Mouse (Mus musculus) embryonic stem cell, embryonic (primary cell): ENCODE results near the gene Rftn1.

Source experiments
- CTCF ChIA-PET, 4 experiments: fragments of 300-600 bp in 2 of 4; fragments of 350-600 bp in 2 of 4; sonication (Branson Sonifier 250); formaldehyde crosslinking; loops; one replicate each; lab custom pipeline; 2022; ENCODE audit warnings: inconsistent platforms in 2 of 4; lab: Charles Lee
- POLR2A ChIA-PET, 4 experiments: fragments of 300-600 bp in 2 of 4; fragments of 350-600 bp in 2 of 4; sonication (Branson Sonifier 250); formaldehyde crosslinking; loops; one replicate each; lab custom pipeline; 2022; ENCODE audit warnings: antibody characterized with exemption in 4 of 4, inconsistent platforms in 1 of 4; lab: Charles Lee

Rftn1 gene

DNA sequence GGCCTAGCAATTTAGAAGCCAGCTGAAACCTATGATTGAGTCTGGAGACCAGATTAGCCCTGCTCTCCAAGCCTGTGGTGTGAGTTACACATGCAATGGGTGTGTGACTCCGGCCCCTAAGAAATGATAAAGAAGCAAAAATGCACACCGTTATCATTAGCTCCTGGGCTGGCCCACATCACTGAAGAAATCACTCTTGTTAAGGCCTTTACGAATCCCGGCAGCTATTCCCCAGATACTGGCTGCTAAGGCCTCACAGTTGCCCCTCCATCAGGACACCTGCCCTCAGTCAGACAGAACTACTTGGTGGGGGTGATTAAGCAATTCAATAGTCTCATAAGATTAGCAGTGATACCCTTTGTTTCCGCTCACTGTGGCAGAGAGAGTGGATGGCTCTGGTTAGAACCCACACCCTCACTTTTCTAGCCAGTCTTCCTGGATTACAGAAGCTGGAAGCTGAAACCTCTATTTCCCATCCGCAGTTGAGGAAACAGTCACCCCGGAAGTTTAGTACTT, 39.2 kb downstream of the Rftn1 start:
- ChIA-PET POLR2A (interaction anchor here in 1 of 4 experiments (0.5 kb wide), 1 partner anchor 23 kb away, joined by 8 read pairs; no protein-coding TSS in a partner anchor), CTCF (interaction anchor here in 1 of 4 experiments (0.9 kb wide), 1 partner anchor 15 kb away, joined by 3 read pairs; no protein-coding TSS in a partner anchor)

DNA sequence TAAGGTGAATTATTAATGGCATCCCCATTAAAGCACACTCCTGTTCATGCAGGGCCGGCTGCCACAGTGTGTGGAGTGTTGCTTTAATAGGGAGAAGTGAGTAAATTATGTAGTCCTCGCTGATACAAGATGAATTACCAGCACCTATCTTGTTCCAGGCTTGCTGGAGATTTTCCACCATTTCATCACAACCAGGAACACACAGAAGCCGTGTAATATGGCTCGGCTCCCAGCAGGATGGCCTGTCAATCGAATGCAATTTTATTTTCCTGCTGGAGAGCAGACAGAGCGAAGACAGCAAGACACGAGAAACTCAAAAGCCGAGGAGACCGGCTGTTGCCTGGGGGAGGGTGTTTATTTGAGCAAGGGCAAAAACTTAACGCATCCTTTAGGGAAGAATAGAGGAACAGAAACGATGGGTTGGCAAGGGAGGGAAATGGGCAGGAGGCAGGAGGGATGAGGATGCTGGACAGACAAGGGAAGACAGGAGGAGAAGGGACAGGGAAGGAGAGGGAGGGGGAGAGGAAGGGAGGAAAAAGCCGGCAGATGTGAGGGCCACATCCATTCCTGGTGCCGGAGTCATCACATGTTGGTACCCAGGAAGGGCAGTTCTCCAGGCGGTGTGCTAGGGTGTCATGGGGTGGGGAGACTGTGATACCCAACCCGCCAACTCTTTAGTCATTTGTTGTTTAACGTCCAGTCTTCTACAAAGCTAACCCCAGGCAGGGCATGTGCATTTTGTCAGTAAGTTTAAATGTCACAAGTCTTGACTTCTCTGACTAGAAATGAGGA, 39.9 kb downstream of the Rftn1 start:
- ChIA-PET CTCF (no interaction called here), POLR2A (no interaction called here)

- ChIA-PET POLR2A (no interaction called here), CTCF (no interaction called here)
These were observed 40.7 kb downstream of the Rftn1 start for GRCm38 (mm10) chr17:50149690-50150210.

GRCm38 (mm10) chr17:50147831-50148587, 42.5 kb downstream of the Rftn1 start:
- CTCF ChIA-PET, result interaction anchor here in 1 of 4 experiments (0.5 kb wide), 1 partner anchor 636 kb away, joined by 3 read pairs; no protein-coding TSS in a partner anchor
- POLR2A ChIA-PET, result no interaction called here

- ChIA-PET POLR2A (no interaction called here), CTCF (no interaction called here)
These were observed 47.1 kb downstream of the Rftn1 start for GRCm38 (mm10) chr17:50143354-50143753.

- ChIA-PET POLR2A (interaction anchor here in 1 of 4 experiments (0.6 kb wide), 1 partner anchor 220 kb away, joined by 7 read pairs; no protein-coding TSS in a partner anchor), CTCF (interaction anchor here in 1 of 4 experiments (0.6 kb wide), 1 partner anchor 9 kb away, joined by 3 read pairs; no protein-coding TSS in a partner anchor)
These were observed 47.9 kb downstream of the Rftn1 start for GRCm38 (mm10) chr17:50142553-50142952.

- POLR2A ChIA-PET, result interaction anchor here in 1 of 4 experiments (0.6 kb wide), 1 partner anchor 220 kb away, joined by 7 read pairs; no protein-coding TSS in a partner anchor
- CTCF ChIA-PET, result interaction anchor here in 1 of 4 experiments (0.6 kb wide), 1 partner anchor 9 kb away, joined by 3 read pairs; no protein-coding TSS in a partner anchor
These were observed 48.3 kb downstream of the Rftn1 start for GRCm38 (mm10) chr17:50142151-50142550.

GRCm38 (mm10) chr17:50136060-50136459, 54.4 kb downstream of the Rftn1 start:
- CTCF ChIA-PET, result no interaction called here
- POLR2A ChIA-PET, result no interaction called here

- ChIA-PET CTCF (no interaction called here), POLR2A (no interaction called here)
These were observed 55.0 kb downstream of the Rftn1 start for GRCm38 (mm10) chr17:50135466-50135865.

- CTCF ChIA-PET, result no interaction called here
- POLR2A ChIA-PET, result interaction anchor here in 1 of 4 experiments (0.6 kb wide), 1 partner anchor 369 kb away, joined by 3 read pairs; no protein-coding TSS in a partner anchor
These were observed 58.8 kb downstream of the Rftn1 start for GRCm38 (mm10) chr17:50131698-50132097.

GRCm38 (mm10) chr17:50130421-50130820, 60.1 kb downstream of the Rftn1 start:
- POLR2A ChIA-PET, result no interaction called here

GRCm38 (mm10) chr17:50128392-50128791, 62.1 kb downstream of the Rftn1 start:
- POLR2A ChIA-PET, result no interaction called here

More at GRCm38 (mm10) chr17:50130421-50130820, 60.1 kb downstream of the Rftn1 start:
- CTCF ChIA-PET, result no interaction called here

GRCm38 (mm10) chr17:50127045-50127813, 63.2 kb downstream of the Rftn1 start:
- CTCF ChIA-PET, result no interaction called here
- POLR2A ChIA-PET, result no interaction called here

More at GRCm38 (mm10) chr17:50128392-50128791, 62.1 kb downstream of the Rftn1 start:
- CTCF ChIA-PET, result interaction anchor here in 1 of 4 experiments (0.6 kb wide), 1 partner anchor 109 kb away, joined by 3 read pairs; no protein-coding TSS in a partner anchor

DNA sequence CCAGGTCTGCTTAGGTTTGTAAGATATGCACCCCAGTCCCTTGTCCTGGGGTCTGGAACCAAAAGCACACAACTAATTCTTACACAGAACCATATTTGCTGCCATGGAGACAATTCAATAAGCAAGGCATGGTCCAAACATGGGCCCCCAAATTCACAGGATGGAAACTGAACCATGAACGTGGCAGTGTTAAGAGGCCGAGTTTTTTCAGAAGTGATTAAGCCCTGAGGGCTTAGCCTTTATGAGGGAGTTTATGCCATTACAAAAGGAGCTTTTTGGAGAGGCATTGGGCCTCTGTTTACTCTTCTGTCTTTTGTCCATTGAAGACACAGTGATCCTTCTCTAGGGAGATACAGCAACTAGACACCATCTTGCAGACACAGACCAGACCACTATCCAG, 63.9 kb downstream of the Rftn1 start:
- CTCF ChIA-PET, result no interaction called here
- POLR2A ChIA-PET, result no interaction called here

DNA sequence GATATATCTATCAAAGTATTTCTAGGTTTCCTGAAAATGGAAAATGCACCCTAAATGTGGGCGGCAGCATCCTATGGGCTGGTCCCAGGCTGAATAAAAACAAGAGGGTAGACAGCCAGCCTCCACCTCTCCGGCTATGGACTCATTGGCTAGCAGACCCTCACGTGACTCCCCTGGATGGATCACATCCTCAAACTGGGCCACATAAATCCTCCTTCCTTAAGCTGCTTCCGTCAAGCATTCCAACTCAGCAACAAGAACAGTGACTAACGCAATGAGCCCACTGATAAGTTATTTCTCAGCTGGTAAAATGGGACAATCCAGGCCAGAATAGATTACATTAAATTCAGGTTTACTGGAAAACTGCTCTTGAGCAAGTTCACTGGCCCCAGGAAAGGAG, 64.6 kb downstream of the Rftn1 start:
- ChIA-PET CTCF (no interaction called here), POLR2A (no interaction called here)

DNA sequence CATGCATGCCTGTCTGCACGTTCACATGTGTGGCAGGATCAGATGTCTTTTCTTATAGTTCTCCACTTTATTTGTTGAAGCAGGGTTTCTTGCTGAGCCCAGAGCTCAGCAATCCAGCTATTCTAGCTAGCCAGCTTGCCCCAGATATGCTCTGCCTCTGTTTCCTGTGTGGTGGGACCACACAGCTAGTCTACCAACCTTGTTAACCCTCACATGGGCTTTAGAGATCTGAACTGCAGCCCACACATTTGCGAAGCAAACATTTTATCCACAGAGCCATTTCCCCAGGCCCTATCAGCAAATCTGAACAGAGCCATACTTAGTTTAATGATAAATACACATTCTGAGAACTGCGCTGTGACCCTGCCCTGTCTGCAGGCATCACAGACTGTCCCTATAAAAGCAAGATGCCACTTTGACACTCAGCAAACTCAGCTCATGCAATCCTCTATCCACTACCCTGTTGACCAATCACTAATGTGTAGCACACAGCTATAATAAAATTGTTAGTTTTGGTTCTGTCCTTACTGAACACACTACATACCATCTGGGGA, 65.2 kb downstream of the Rftn1 start:
- POLR2A ChIA-PET, result no interaction called here
- CTCF ChIA-PET, result no interaction called here

DNA sequence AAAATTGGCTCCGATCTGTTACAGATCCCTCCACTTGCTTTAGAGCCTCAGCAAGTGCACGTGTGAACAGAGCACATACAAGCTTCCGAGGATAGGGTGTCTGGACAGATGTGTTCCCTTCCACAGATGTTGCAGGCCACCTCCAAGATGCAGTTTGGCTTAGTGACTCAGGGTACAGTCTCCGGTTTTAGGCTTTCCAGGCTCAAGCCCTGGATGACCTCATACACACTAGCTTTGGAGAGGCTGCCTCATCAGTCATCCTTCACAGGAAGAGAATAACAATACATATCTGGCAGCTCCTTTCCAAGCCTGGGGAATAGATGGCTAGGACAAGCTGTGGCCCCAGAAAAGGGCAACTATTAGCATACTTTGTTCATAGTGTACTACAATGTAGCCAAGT, 65.8 kb downstream of the Rftn1 start:
- ChIA-PET CTCF (no interaction called here), POLR2A (no interaction called here)

GRCm38 (mm10) chr17:50122555-50122954, 67.9 kb downstream of the Rftn1 start:
- CTCF ChIA-PET, result no interaction called here
- POLR2A ChIA-PET, result no interaction called here
